Mouse (Mus musculus) heart, embryonic 13.5 days (tissue): ENCODE data around the gene Ap1s3. TPM values are rescaled to one million over a fixed set of nuclear protein-coding genes. Genes with fewer than 3 reads are reported as not detected.

ENCODE experiments used
- ATAC-seq: fragments of 200-750 bp; cut with Nextera tagmentation; 2 replicates; pipeline ENCODE4 v1.8.0; 2017; ENCODE audit warnings: moderate TSS enrichment; ENCODE audit not compliant: insufficient number of reproducible peaks, low FRiP score, low TSS enrichment; ENCODE audit errors: extremely low read depth
- H3K27ac ChIP-seq: fragments of 300-500 bp; sonication (generic); replicated peaks from 2 replicates; pipeline ENCODE4 v1.5.1; 2015; ENCODE audit warnings: moderate library complexity, mild to moderate bottlenecking, inconsistent platforms
- H3K27me3 ChIP-seq: fragments of 300-500 bp; sonication (generic); replicated peaks from 2 replicates; pipeline ENCODE4 v1.6.1; 2015; ENCODE audit warnings: mild to moderate bottlenecking, inconsistent platforms
- H3K36me3 ChIP-seq: fragments of 300-500 bp; sonication (generic); 2 replicates; pipeline ENCODE4 v1.6.1; 2015; ENCODE audit warnings: mild to moderate bottlenecking, inconsistent platforms
- H3K4me1 ChIP-seq: fragments of 300-500 bp; sonication (generic); 2 replicates; pipeline ENCODE4 v1.6.1; 2015; ENCODE audit warnings: inconsistent platforms
- H3K4me2 ChIP-seq: fragments of 300-500 bp; sonication (generic); 2 replicates; pipeline ENCODE4 v1.6.1; 2015; ENCODE audit warnings: inconsistent platforms, mild to moderate bottlenecking, moderate library complexity
- H3K4me3 ChIP-seq: fragments of 300-500 bp; sonication (generic); 2 replicates; pipeline ENCODE4 v1.5.1; 2015; ENCODE audit warnings: moderate library complexity, mild to moderate bottlenecking, inconsistent platforms
- H3K9ac ChIP-seq: fragments of 300-500 bp; sonication (generic); 2 replicates; pipeline ENCODE4 v1.6.1; 2015; ENCODE audit warnings: inconsistent platforms, mild to moderate bottlenecking, moderate library complexity
- H3K9me3 ChIP-seq: fragments of 300-500 bp; sonication (generic); 2 replicates; pipeline ENCODE4 v1.6.1; 2016; ENCODE audit warnings: inconsistent platforms
- WGBS: fragments of 180-500 bp; shearing (Covaris S2); methylation state at CpG from one replicate; pipeline ENCODE4 v1.1.7; 2015; ENCODE audit warnings: mixed read lengths; 5-methylcytosine and 5-hydroxymethylcytosine counted together
- polyA plus RNA-seq: library from polyadenylated mRNA; unstranded; fragments of >200 nt; fragmentation: Nextera tagmentation; extraction: Ambion mirVana; gene quantifications from 2 replicates; pipeline ENCODE4 v1.2.1, GENCODE M21; 2015

The Ap1s3 gene
- polyA plus RNA-seq, 1 experiment from 2014 or later = 0.13 TPM

DNA sequence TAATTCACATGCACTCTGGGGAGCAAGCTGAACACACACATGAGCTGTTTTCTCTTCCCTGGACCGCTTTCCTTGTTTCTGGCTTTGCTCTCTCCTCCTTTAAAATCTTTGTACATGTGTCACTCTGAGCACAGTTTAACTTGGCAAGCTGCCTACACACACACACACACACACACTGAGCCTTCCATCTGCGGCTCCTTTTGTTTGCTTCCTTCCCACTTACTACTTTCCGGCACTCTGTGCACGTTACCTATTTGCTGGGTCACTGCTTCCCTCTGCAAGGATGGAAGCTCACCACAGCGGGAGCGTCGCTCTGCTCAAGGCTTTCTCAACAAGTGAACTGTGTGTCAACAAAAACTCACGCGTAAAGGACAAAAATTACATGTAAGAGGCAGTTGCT, 25.6 kb upstream of the Ap1s3 start:
- H3K27ac ChIP-seq = no peak overlapping the region

DNA sequence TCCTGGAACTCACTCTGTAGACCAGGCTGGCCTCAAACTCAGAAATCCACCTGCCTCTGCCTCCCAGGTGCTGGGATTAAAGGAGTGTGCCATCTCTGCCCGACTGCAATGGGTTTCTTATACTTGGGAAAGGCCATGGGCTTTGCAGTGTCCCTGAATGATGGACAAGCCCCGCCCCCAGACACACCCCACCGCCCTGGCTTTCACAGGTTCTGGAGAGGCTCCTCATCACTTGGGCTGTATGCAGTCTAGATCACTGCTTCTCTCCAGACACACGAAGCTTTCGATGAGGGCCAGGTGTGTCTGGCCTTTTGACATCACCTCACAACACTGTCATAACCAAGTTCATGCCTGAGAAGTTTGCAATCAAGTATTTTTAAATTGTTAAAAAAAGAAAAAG, 25.2 kb upstream of the Ap1s3 start:
- no peaks in the 10 kb centered on the region for H3K27me3 ChIP-seq
- H3K27ac ChIP-seq = no peak overlapping the region
- peaks cover 18% of the 10 kb centered on the region for H3K36me3 ChIP-seq
- H3K4me3 ChIP-seq = no peak overlapping the region
- no peaks in the 10 kb centered on the region for H3K9me3 ChIP-seq
- WGBS = 53% methylated on average over 5 of the region's 5 CpGs
- ATAC-seq = no peak
- peaks cover 12% of the 10 kb centered on the region for H3K4me1 ChIP-seq
- no peak overlapping the region for H3K4me2 ChIP-seq
- H3K9ac ChIP-seq = no peak overlapping the region

More for the DNA sequence above, 25.6 kb upstream of the Ap1s3 start:
- no peak overlapping the region for H3K9ac ChIP-seq
- peak; percentile 31; the same call in 1 of the 2 replicates for ATAC-seq
- H3K4me2 ChIP-seq = peak overlapping the region; percentile 9; the same call in 1 of the 2 replicates
- H3K27me3 ChIP-seq = no peaks in the 10 kb centered on the region
- no peaks in the 10 kb centered on the region for H3K9me3 ChIP-seq
- H3K4me1 ChIP-seq = peaks cover 12% of the 10 kb centered on the region
- 52% methylated on average over 9 of the region's 9 CpGs for WGBS
- no peak overlapping the region for H3K4me3 ChIP-seq
- peaks cover 18% of the 10 kb centered on the region for H3K36me3 ChIP-seq

GRCm38 (mm10) chr1:79692482-79692881, 20.7 kb upstream of the Ap1s3 start:
- whole genome bisulfite sequencing = 57% methylated on average over 3 of the region's 3 CpGs
- ATAC-seq = no peak

GRCm38 (mm10) chr1:79687254-79687653, 15.5 kb upstream of the Ap1s3 start:
- H3K9ac ChIP-seq = no peak overlapping the region
- peaks cover 7% of the 10 kb centered on the region; the same call in 1 of the 2 replicates for H3K9me3 ChIP-seq
- H3K4me1 ChIP-seq = peaks cover 5% of the 10 kb centered on the region
- H3K36me3 ChIP-seq = no peaks in the 10 kb centered on the region
- WGBS = 25% methylated on average over 1 of the region's 1 CpGs
- H3K27me3 ChIP-seq = no peaks in the 10 kb centered on the region
- ATAC-seq = no peak
- H3K4me3 ChIP-seq = no peak overlapping the region
- H3K4me2 ChIP-seq = no peak overlapping the region
- H3K27ac ChIP-seq = no peak overlapping the region

More at GRCm38 (mm10) chr1:79692482-79692881, 20.7 kb upstream of the Ap1s3 start:
- no peak overlapping the region for H3K27ac ChIP-seq
- H3K4me2 ChIP-seq = no peak overlapping the region
- no peaks in the 10 kb centered on the region for H3K27me3 ChIP-seq
- H3K9ac ChIP-seq = no peak overlapping the region
- H3K9me3 ChIP-seq = peaks cover 7% of the 10 kb centered on the region; the same call in 1 of the 2 replicates
- peaks cover 9% of the 10 kb centered on the region for H3K4me1 ChIP-seq
- no peak overlapping the region for H3K4me3 ChIP-seq
- no peaks in the 10 kb centered on the region for H3K36me3 ChIP-seq

DNA sequence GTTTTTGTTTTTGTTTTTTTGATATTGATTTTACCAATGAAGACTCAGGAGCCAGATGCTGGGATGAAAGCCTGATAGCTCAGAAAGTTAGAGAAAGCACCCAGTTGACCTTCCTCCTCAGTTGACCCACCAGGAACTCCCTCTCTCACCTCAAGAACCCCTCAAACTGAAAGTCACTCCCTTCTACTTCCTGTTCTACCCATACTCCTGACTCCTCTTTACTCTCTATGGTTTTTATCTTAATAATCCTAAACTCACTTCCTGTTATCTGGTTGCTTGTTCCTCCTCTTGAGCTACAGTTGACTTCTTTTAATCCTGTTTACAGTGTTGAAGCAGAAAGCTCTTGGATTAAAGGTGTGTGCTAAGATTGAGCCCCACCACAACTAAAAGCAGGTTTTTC, 12.3 kb upstream of the Ap1s3 start:
- Histone ChIP-seq H3K9ac (no peak overlapping the region), H3K27me3 (no peaks in the 10 kb centered on the region), H3K4me3 (no peak overlapping the region), H3K4me2 (no peak overlapping the region), H3K9me3 (peaks cover 7% of the 10 kb centered on the region; the same call in 1 of the 2 replicates), H3K36me3 (no peaks in the 10 kb centered on the region), H3K4me1 (peaks cover 5% of the 10 kb centered on the region), H3K27ac (no peak overlapping the region)
- no peak for ATAC-seq

- Histone ChIP-seq H3K9ac (no peak overlapping the region), H3K4me2 (no peak overlapping the region), H3K4me3 (no peak overlapping the region), H3K36me3 (no peaks in the 10 kb centered on the region), H3K27me3 (no peaks in the 10 kb centered on the region), H3K27ac (no peak overlapping the region), H3K9me3 (peaks cover 4% of the 10 kb centered on the region; the same call in 1 of the 2 replicates), H3K4me1 (peaks cover 5% of the 10 kb centered on the region)
- 12% methylated on average over 5 of the region's 5 CpGs for WGBS
- no peak for ATAC-seq
Observed at GRCm38 (mm10) chr1:79682936-79683335, 11.2 kb upstream of the Ap1s3 start.

DNA sequence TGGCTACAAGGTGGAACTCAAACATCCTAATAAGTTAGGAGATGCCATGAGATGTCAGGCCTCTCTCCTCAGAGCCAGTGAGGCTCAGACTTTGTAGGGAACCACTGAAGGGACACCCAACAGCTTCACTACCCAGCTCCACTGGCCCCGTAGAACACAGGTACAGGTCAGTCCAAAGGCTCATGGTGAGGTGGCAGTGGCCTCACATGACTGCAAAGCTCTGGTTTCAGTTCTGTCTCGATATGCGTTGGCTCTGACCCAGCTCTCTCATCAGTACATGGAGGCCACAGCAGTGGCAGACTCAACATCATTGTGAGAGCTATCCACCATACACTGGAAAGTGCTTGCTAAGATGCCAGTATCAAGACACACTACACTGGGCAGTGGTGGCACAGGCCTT, 9.0 kb upstream of the Ap1s3 start:
- 80% methylated on average over 3 of the region's 3 CpGs for WGBS
- H3K4me2 ChIP-seq = no peak overlapping the region
- no peak overlapping the region for H3K4me3 ChIP-seq
- H3K27me3 ChIP-seq = no peaks in the 10 kb centered on the region
- H3K27ac ChIP-seq = no peak overlapping the region
- no peaks in the 10 kb centered on the region for H3K4me1 ChIP-seq
- no peaks in the 10 kb centered on the region for H3K9me3 ChIP-seq
- no peak overlapping the region for H3K9ac ChIP-seq
- ATAC-seq = no peak
- no peaks in the 10 kb centered on the region for H3K36me3 ChIP-seq

DNA sequence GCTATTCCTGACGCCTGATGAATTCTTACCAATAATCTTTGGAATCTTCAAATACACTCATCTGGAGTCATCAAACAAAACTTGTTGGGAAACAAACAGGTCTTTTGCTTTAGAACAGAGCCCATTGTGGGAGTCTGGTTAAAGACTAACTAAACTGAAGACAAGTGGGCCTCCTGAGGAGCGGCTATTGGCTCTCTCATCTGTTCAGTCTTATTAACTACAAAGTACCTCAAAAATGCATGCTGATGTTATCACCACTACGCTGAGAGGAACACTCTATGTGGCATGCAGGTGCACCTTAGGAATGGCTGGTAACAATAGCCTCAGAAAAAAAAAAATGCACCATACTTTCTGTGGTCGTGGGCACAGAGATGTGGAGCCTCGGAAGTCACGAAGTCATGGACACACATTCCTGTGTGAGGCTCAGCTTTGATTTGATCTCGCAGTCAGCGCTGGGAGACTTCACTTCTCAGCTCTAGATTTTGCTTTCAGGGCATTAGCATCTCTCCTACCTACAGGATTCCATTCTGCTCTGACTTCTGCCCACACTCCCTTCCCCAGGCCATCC, 6.4 kb upstream of the Ap1s3 start:
- WGBS = 67% methylated on average over 8 of the region's 8 CpGs
- Histone ChIP-seq H3K27me3 (peaks cover 11% of the 10 kb centered on the region), H3K4me1 (no peaks in the 10 kb centered on the region), H3K27ac (no peak overlapping the region), H3K4me2 (no peak overlapping the region), H3K9me3 (no peaks in the 10 kb centered on the region), H3K4me3 (no peak overlapping the region), H3K36me3 (no peaks in the 10 kb centered on the region), H3K9ac (no peak overlapping the region)
- ATAC-seq = no peak

- ATAC-seq = no peak
- Histone ChIP-seq H3K4me3 (no peak overlapping the region), H3K4me1 (peaks cover 13% of the 10 kb centered on the region), H3K36me3 (no peaks in the 10 kb centered on the region), H3K4me2 (no peak overlapping the region), H3K27me3 (peaks cover 34% of the 10 kb centered on the region), H3K9me3 (no peaks in the 10 kb centered on the region), H3K27ac (no peak overlapping the region), H3K9ac (no peak overlapping the region)
- 61% methylated on average over 4 of the region's 4 CpGs for WGBS
Observed at GRCm38 (mm10) chr1:79675716-79676115, 3.9 kb upstream of the Ap1s3 start.

- 1% methylated on average over 11 of the region's 11 CpGs for whole genome bisulfite sequencing
- Histone ChIP-seq H3K4me3 (peak overlapping the region; percentile 79), H3K4me1 (peaks cover 40% of the 10 kb centered on the region), H3K4me2 (peak overlapping the region; percentile 99), H3K9ac (peak overlapping the region; percentile 81), H3K9me3 (no peaks in the 10 kb centered on the region), H3K27ac (no peak overlapping the region), H3K27me3 (peaks cover 46% of the 10 kb centered on the region), H3K36me3 (no peaks in the 10 kb centered on the region)
- no peak for ATAC-seq
Observed at GRCm38 (mm10) chr1:79671196-79671542, 603 bp downstream of the Ap1s3 start.

DNA sequence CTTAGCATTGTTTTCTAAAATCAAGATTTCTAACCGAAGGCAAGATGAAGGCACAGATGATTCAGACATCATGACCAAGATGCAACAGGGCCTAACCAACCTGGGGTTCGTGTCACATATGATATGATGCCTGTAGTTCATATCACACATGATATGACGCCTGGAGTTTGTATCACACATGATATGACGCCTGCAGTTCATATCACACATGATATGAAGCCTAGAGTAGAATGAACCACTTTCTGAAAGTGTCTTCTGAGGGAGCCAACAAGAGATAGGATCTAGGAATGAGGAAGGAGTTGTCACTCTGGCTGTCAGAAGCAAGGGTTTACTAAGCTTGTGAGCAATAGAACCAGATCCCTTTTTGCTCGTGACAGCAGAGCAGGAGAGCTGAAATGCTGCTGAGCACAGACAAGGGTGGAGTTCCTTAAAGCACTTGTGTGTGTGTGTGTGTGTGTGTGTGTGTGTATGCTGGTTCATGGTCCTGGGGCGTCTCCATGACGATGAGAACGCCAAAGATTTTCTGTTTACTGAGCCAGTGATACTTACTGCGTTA, 2.3 kb downstream of the Ap1s3 start:
- Histone ChIP-seq H3K4me3 (no peak overlapping the region), H3K36me3 (no peaks in the 10 kb centered on the region), H3K9me3 (no peaks in the 10 kb centered on the region), H3K4me1 (peaks cover 40% of the 10 kb centered on the region), H3K27ac (no peak overlapping the region), H3K9ac (no peak overlapping the region), H3K4me2 (no peak overlapping the region), H3K27me3 (peaks cover 46% of the 10 kb centered on the region)
- WGBS = 71% methylated on average over 9 of the region's 9 CpGs
- no peak for ATAC-seq

GRCm38 (mm10) chr1:79664911-79665310, 6.9 kb downstream of the Ap1s3 start:
- Histone ChIP-seq H3K9ac (no peak overlapping the region), H3K4me3 (no peak overlapping the region), H3K36me3 (no peaks in the 10 kb centered on the region), H3K4me2 (no peak overlapping the region), H3K9me3 (no peaks in the 10 kb centered on the region), H3K27me3 (peaks cover 4% of the 10 kb centered on the region; the same call in 1 of the 2 replicates), H3K27ac (no peak overlapping the region), H3K4me1 (peaks cover 26% of the 10 kb centered on the region)
- WGBS = 73% methylated on average over 4 of the region's 4 CpGs
- no peak for ATAC-seq
